Mouse (Mus musculus) liver, embryonic 14.5 days (tissue): Measurements from ENCODE around the gene Bcl7a. TPM values are rescaled to one million over a fixed set of nuclear protein-coding genes. Genes with fewer than 3 reads are reported as not detected.
A peak's percentile ranks its signal among the peaks of the same experiment; 100 is the strongest.

ENCODE experiments used
- ATAC-seq: fragments of 200-750 bp; cut with Nextera tagmentation; 2 replicates; pipeline ENCODE4 v1.8.0; 2017; ENCODE audit warnings: moderate number of reproducible peaks, mild to moderate bottlenecking, moderate library complexity; ENCODE audit not compliant: insufficient read depth
- DNase-seq, 3 experiments: peaks; one replicate each; pipeline ENCODE4 v3.0.0-alpha.2; 2012 to 2013; ENCODE audit warnings: low read depth in 3 of 3, low spot score in 3 of 3
- H3K27ac ChIP-seq: fragments of 300-500 bp; sonication (generic); 2 replicates; pipeline ENCODE4 v1.5.1; 2014; ENCODE audit warnings: moderate library complexity, mild to moderate bottlenecking, control low read depth, inconsistent platforms
- H3K27me3 ChIP-seq: fragments of 300-500 bp; sonication (generic); 2 replicates; pipeline ENCODE4 v1.6.1; 2014; ENCODE audit warnings: mild to moderate bottlenecking, low read length, moderate library complexity; ENCODE audit not compliant: control insufficient read depth, insufficient read depth
- H3K36me3 ChIP-seq: fragments of 300-500 bp; sonication (generic); replicated peaks from 2 replicates; pipeline ENCODE4 v1.6.1; 2014; ENCODE audit warnings: low read depth; ENCODE audit not compliant: control insufficient read depth, insufficient read depth
- H3K4me1 ChIP-seq, 2 experiments: fragments of 200-500 bp in 1 of 2; fragments of 300-500 bp in 1 of 2; sonication (generic) in 1 of 2; replicated peaks; 2 replicates each; pipeline ENCODE4 v1.6.1; 2012 to 2014; ENCODE audit warnings: antibody characterized with exemption in 1 of 2, inconsistent platforms in 1 of 2, low read length in 1 of 2; ENCODE audit not compliant: control insufficient read depth in 2 of 2, insufficient read depth in 2 of 2
- H3K4me2 ChIP-seq: fragments of 300-500 bp; sonication (generic); 2 replicates; pipeline ENCODE4 v1.6.1; 2014; ENCODE audit warnings: low read depth, mild to moderate bottlenecking, control low read depth, moderate library complexity
- H3K4me3 ChIP-seq, 2 experiments: fragments of 200-500 bp in 1 of 2; fragments of 300-500 bp in 1 of 2; sonication (generic) in 1 of 2; 2 replicates each; pipeline ENCODE4 v1.5.1; 2012 to 2014; ENCODE audit warnings: low read depth in 2 of 2, low read length in 2 of 2, mild to moderate bottlenecking in 2 of 2, control low read depth in 1 of 2, inconsistent platforms in 1 of 2, moderate library complexity in 1 of 2; ENCODE audit not compliant: insufficient read depth in 1 of 2
- H3K9ac ChIP-seq: fragments of 300-500 bp; sonication (generic); replicated peaks from 2 replicates; pipeline ENCODE4 v1.6.1; 2014; ENCODE audit warnings: mild to moderate bottlenecking, control low read depth, moderate library complexity
- H3K9me3 ChIP-seq: fragments of 300-500 bp; sonication (generic); 2 replicates; pipeline ENCODE4 v1.6.1; 2016; ENCODE audit warnings: low read length, mixed read lengths; ENCODE audit not compliant: control insufficient read depth
- CTCF ChIP-seq: IDR thresholded peaks from 2 replicates; pipeline ENCODE4 v1.5.1; 2016; ENCODE audit warnings: antibody characterized with exemption, low read depth, control low read depth
- EP300 ChIP-seq: IDR thresholded peaks from 2 replicates; pipeline ENCODE4 v1.6.1; 2016; ENCODE audit warnings: antibody characterized with exemption, low read depth
- WGBS: fragments of 180-500 bp; shearing (Covaris S2); extraction: QIAGEN DNeasy Blood & Tissue Kit; methylation state at CpG from one replicate; pipeline ENCODE4 v1.1.7; 2014; ENCODE audit not compliant: insufficient replicate concordance; 5-methylcytosine and 5-hydroxymethylcytosine counted together
- polyA plus RNA-seq, 2 experiments: library from polyadenylated mRNA; depleted of rRNA in 1 of 2; stranded (reverse) in 1 of 2; unstranded in 1 of 2; fragments of >200 nt; fragmentation: Nextera tagmentation in 1 of 2; extraction: Ambion mirVana in 1 of 2; gene quantifications; 2 replicates each; pipeline versions ENCODE4 v1.2.1 to v1.2.3; 2012 to 2014

The Bcl7a gene
- polyA plus RNA-seq, 2 experiments = 4.6 to 5.6 TPM

GRCm38 (mm10) chr5:123345853-123346654 lies 2.4 kb downstream of the Bcl7a start:
- H3K36me3 ChIP-seq = no peaks in the 10 kb centered on the region

GRCm38 (mm10) chr5:123346701-123347270 lies 3.2 kb downstream of the Bcl7a start:
- no peaks in the 10 kb centered on the region for H3K27me3 ChIP-seq
- ATAC-seq (no peak), DNase-seq (no peak)
- H3K9ac ChIP-seq = no peak overlapping the region; the same call in 1 of the 2 replicates
- no peak overlapping the region for H3K27ac ChIP-seq
- peaks cover 7 to 10% of the 10 kb centered on the region in 2 experiments; a peak in 2 of 4 replicates for H3K4me1 ChIP-seq
- TF ChIP-seq CTCF (no peak), EP300 (no peak)
- no peaks in the 10 kb centered on the region for H3K36me3 ChIP-seq
- H3K4me3 ChIP-seq = peak overlapping the region in 1 of 2 experiments; percentile 88; a peak in 2 of 4 replicates
- H3K4me2 ChIP-seq = peak overlapping the region; percentile 81
- WGBS = 71% methylated on average over 7 of the region's 7 CpGs
- H3K9me3 ChIP-seq = no peaks in the 10 kb centered on the region

More at GRCm38 (mm10) chr5:123345853-123346654, 2.4 kb downstream of the Bcl7a start:
- TF ChIP-seq CTCF = no peak
- TF ChIP-seq EP300 = no peak
- peak overlapping the region; percentile 81 for H3K4me2 ChIP-seq
- no peaks in the 10 kb centered on the region for H3K27me3 ChIP-seq
- peak overlapping the region; percentile 82 for H3K9ac ChIP-seq
- peak in 2 of 3 experiments; percentile 26 to 32 for DNase-seq
- H3K9me3 ChIP-seq = no peaks in the 10 kb centered on the region
- no peak overlapping the region; the same call in 1 of the 2 replicates for H3K27ac ChIP-seq
- H3K4me3 ChIP-seq = peak overlapping the region; percentile 84 to 88
- WGBS = 5% methylated on average over 22 of the region's 22 CpGs
- peaks cover 7 to 10% of the 10 kb centered on the region in 2 experiments; a peak in 2 of 4 replicates for H3K4me1 ChIP-seq
- no peak for ATAC-seq

GRCm38 (mm10) chr5:123347985-123348384 lies 4.4 kb downstream of the Bcl7a start:
- peaks cover 3% of the 10 kb centered on the region; the same call in 1 of the 2 replicates for H3K36me3 ChIP-seq
- TF ChIP-seq CTCF = no peak
- TF ChIP-seq EP300 = no peak
- peaks cover 7 to 10% of the 10 kb centered on the region in 2 experiments; a peak in 2 of 4 replicates for H3K4me1 ChIP-seq
- no peak overlapping the region for H3K27ac ChIP-seq
- DNase-seq = no peak
- ATAC-seq = no peak
- H3K9me3 ChIP-seq = no peaks in the 10 kb centered on the region
- 69% methylated on average over 2 of the region's 2 CpGs for WGBS
- H3K9ac ChIP-seq = no peak overlapping the region
- H3K4me2 ChIP-seq = no peak overlapping the region
- H3K27me3 ChIP-seq = no peaks in the 10 kb centered on the region
- no peak overlapping the region for H3K4me3 ChIP-seq

GRCm38 (mm10) chr5:123350386-123350785 lies 6.8 kb downstream of the Bcl7a start:
- no peak overlapping the region for H3K27ac ChIP-seq

GRCm38 (mm10) chr5:123355918-123356317 lies 12.3 kb downstream of the Bcl7a start:
- H3K4me2 ChIP-seq = no peak overlapping the region
- H3K27ac ChIP-seq = no peak overlapping the region
- 75% methylated on average over 11 of the region's 11 CpGs for WGBS
- H3K9ac ChIP-seq = no peak overlapping the region
- no peaks in the 10 kb centered on the region for H3K27me3 ChIP-seq
- TF ChIP-seq CTCF (no peak), EP300 (no peak)
- peaks cover 18% of the 10 kb centered on the region for H3K36me3 ChIP-seq
- ATAC-seq (no peak), DNase-seq (no peak)
- H3K4me3 ChIP-seq = no peak overlapping the region
- H3K4me1 ChIP-seq = no peaks in the 10 kb centered on the region
- no peaks in the 10 kb centered on the region for H3K9me3 ChIP-seq

More at GRCm38 (mm10) chr5:123350386-123350785, 6.8 kb downstream of the Bcl7a start:
- ATAC-seq (no peak), DNase-seq (peak in 1 of 3 experiments; percentile 16)
- WGBS = 45% methylated on average over 10 of the region's 10 CpGs
- H3K9ac ChIP-seq = no peak overlapping the region
- H3K4me1 ChIP-seq = peaks cover 4 to 7% of the 10 kb centered on the region in 2 experiments; a peak in 2 of 4 replicates
- H3K27me3 ChIP-seq = no peaks in the 10 kb centered on the region
- TF ChIP-seq CTCF = peak; percentile 48
- TF ChIP-seq EP300 = no peak
- H3K4me3 ChIP-seq = no peak overlapping the region
- H3K4me2 ChIP-seq = no peak overlapping the region
- peaks cover 3% of the 10 kb centered on the region; the same call in 1 of the 2 replicates for H3K36me3 ChIP-seq
- no peaks in the 10 kb centered on the region for H3K9me3 ChIP-seq
